Mouse (Mus musculus) kidney, adult 9 months (tissue): ENCODE results near the gene Xpnpep1.

Experiments used
- DNase-seq: peaks from one replicate; pipeline ENCODE4 v3.0.0; 2022

Gene Xpnpep1

DNA sequence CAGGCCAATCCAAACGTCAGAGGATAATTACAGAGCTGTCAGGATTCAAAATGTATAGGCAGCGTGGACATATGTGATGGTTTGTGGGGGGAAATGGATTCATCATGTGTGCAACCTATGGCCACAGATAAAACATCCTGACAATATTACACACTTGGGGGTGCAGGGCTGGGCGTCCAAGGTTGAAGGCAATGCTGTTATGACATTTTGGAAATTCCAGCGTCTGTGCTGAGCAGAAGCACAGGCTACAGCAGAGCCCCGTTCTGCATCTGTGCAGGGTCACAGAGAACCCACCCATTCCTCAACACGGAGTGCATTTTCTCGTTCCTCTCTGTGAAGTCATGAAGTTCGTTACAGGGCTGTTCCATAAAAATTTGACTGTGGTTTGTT, 25.0 kb upstream of the Xpnpep1 start:
- no peak for DNase-seq

DNA sequence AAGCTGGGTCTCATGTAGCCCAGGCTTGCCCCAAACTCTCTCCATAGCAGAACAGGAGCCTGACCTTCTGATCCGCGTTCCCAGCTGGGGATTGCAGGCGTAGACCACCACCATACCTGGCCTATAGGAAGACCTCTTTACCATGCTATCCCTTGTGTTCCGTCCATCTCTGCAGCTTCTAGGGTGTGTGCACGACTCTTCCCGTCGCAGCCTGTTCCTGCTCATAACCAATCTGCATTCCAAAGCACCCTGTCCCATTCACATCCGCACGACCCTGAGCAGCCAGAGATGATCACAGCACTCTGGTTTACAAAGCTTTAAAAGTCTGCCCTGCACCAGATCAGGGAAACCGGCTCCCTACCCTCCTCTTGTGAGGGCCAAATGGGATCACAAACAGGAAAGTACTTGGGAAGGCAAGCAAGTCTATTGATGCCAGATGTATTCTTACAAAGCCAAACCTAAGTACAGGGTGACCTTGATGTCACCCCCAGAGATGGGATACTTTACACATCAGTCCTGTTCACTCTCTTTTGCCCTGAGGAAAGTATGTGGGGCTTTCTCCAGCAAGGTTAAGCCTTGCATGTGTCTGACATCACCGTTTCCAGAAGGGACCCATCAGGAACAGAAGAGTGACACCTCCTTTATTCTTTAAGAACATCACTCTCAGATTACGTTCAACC, 24.4 kb upstream of the Xpnpep1 start:
- no peak for DNase-seq

DNA sequence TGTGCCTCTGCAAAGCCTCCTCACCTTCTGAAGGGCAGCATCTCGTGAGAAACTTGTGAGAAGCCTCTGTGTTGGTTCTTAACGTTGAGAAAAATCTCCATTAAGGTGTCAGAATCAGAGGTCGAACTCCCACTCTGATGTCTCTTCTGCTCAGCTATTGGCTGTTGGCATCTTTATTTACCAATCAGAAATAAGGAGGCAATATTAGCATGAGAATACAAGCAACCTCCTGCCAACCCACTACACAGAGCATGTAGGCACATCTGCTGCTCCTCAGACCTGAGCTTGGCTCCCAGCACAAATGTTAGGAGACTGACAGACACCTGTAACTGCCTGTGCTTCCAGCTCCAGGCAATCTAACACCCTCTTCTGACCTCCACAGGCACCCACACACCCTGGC, 22.0 kb upstream of the Xpnpep1 start:
- no peak for DNase-seq

DNA sequence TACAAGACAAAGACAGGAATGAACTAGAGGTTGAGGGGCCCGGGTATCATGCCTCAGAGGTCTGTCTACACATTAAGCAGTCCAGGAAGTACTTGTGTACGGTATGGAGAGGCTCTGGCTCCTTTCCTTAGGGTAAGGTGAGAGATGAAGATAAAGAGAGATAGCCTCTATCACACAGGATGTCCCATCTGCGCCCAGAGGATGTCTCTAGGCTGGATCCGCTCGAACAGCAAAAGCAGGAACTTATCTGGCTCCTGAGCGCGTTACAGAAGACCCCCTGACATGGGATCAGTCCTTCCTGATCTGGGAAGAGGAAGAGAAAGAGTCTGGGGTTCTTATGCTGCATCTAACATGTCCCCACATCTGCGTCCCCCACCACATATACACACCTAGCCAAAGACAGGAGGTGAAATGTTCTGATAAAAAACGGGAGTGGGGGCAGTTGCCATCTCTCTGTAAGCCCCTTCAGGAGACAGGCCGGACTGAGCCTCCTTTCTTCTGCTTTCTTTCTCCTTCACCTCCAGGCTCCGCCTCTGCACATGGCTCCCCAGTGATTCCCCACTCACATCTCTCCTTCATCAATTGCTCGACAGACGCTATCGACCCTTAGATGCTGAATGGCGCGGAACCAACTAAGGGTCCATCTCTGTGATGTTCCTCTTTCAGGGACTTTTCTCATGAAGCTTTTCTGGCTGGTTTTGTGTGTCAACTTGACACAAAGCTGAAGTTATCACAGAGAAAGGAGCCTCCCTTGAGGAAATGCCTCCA, 19.5 kb upstream of the Xpnpep1 start:
- no peak for DNase-seq

DNA sequence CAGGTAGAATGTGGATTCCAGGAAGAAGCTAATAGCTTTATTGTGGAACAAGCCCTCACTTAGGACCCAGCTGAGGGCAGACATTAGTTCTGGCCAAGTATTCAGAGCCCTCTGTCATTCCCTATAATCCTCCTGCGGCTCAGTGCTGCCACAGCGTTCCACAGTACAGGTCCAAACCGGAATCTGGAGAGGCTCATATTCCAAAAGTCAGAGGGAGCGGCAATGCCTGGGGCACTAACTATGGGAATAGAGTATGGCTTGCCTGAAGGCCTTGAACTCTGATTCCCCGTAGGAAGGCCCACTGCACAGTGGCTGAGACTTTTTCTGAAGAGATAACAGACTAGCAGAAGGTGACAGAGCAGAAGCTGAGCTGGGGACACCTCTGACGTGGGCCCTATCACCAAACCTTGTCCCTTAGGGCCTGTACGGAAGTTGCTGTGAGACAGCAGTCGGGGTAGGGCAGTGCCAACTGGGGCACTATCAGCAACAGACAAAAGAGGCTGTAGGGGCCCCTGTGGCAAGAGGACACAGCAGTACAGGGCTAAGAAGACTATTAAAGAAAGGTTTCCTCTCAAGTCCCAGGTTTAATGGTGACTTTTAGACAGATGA, 18.8 kb upstream of the Xpnpep1 start:
- DNase-seq, result no peak

DNA sequence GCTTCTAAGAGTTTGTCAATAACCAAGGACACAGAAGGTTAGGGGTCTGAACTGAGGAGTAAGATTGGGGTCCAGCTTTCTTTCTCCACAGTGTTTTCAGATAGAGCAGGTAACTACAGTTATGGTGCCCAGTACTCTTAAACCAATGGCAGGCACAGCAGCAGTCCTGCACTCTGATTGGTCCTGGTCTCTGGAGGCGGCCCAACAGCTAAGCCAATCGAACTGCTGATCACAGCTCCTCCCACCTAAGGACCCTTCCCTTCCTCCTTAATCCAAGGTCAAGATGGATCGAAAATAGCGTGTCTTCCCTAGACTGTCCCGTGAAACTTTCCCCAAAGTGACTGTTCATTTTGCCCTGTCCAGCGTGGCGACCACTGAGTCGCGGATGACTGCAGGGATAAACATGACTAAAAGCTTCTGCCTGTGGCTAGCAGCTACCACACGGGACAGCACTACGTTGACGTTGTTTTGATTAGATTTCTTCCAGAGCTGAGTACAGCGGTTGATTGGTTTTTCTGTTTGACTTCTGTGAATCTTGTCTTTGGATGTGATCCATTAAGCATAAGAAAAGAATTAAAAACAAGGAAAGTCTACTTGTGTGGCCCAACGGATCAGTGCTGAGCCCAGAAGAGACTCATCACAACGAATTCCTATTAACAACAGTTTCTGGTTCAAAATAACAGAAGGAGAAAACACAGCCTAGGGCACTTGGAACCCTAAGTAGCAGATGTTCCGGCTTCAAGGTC, 18.1 kb upstream of the Xpnpep1 start:
- DNase-seq, result no peak

DNA sequence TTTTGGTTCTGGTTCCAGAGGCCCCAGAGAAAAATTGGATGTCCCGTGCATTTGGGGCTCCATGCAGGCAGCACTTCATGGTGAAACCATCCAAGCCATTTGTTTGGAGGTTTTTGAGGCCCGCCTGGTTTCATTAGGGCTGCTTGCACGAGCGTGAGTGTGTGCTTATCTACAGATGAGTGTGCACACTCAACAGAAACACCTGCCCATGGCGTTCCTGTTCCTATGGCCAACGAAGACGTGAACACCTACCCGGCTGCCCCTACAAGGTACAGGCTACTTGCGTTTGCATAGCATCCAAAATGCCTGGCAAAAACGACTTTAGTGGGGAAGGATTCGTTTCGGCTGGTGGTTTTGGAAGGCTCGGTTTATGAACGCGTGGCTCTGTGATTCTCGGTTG, 13.3 kb upstream of the Xpnpep1 start:
- DNase-seq, result no peak

DNA sequence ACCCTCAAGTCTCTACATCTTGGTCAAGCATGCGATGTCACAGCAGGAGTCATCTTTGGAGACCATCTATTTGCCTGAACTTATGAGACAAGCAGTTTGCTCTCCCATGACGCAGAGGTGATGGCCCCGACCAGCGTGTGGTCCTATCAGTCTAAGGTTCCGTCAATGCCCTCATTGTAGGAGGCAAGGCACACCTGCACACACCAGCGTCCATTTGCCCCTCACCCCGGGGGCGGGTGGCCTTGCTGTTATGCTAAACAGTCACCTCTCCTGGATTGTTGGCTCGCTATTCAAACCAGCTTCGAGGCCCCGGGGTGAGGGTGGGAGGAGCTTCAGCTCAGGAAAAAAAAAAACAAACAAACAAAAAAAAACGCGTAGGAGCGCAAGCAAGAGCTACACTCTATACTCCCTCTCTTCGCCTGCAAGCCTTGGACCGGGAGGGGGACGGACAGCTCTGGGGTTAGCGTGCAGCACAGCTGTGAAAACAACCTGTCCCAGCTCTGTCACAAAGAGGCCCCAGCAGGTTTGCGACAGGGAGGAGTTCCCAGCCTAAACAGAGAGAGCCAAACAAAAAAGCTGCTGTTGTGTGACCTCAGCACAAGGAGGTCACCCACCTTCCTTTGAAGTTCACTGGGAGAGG, 12.1 kb upstream of the Xpnpep1 start:
- peak; percentile 30 for DNase-seq

DNA sequence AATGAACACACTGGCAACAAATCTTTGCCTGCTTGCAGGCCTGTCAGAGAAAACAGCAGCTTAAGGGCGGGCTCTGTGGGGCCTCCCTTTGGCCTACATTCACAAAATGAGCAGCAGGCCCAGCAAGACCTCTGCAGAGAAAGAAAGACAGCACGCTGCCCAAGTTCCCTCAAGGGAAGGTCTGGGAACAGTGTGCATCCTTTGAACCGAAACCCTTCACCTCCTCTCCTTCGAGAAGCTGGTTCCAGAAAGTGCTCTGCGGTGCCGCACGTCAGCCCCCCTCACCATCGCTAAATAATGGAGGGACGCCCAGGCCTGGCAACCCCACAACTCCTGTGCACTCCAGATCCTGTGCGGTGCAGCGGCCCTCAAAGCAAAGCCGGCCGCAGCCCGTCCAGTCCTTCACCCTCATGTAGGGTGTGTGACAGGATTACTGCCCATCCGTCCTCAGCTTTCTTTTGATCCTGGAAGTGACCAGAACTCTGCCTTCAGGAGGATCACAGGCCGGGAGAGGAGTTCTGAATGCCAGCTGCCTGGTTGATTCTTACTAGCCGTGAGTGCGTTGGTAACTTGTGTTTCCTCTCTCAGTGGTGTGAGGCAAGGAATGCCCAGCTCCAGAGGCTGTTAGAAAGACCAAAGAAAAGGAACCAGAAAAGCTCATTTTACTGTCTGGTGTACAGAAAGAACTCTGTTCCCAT, 11.4 kb upstream of the Xpnpep1 start:
- DNase-seq, result no peak

DNA sequence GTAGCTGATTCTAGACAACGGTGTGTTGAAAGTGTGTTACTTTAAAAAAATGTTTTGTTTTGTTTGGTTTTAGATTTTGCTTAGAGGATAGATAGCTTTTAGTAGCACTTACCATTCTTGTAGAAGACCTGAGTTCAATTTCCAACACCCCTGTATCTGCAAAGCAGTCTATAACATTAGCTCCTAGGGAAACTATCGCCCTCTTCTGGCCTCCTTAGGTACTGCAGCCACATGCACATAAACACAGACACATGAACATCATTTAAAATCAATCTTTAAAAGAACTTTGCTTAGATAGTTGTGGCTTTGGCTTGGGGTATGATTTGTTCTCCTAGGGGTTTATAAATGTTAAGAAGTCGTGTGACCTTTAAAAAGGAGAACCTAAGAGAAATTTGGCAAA, 10.1 kb upstream of the Xpnpep1 start:
- no peak for DNase-seq

DNA sequence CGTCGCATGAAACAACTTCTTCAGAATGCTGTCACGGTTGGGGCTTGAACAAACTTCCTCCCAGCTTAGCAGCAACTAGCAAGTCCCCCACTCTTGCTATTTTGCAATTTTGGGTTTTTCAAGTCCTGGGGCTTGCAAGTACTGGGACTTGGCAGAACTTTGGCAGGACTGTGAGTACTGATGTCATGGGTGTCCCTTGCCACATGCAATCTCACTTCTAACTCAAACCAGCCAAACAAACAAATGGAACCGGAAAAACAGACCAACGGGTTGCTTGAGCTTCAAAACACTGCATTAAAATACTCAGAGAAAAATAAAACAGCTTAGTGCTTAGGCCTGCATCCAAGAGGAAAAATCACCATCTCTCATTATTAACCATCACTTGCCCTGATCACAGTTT, 7.2 kb upstream of the Xpnpep1 start:
- no peak for DNase-seq

DNA sequence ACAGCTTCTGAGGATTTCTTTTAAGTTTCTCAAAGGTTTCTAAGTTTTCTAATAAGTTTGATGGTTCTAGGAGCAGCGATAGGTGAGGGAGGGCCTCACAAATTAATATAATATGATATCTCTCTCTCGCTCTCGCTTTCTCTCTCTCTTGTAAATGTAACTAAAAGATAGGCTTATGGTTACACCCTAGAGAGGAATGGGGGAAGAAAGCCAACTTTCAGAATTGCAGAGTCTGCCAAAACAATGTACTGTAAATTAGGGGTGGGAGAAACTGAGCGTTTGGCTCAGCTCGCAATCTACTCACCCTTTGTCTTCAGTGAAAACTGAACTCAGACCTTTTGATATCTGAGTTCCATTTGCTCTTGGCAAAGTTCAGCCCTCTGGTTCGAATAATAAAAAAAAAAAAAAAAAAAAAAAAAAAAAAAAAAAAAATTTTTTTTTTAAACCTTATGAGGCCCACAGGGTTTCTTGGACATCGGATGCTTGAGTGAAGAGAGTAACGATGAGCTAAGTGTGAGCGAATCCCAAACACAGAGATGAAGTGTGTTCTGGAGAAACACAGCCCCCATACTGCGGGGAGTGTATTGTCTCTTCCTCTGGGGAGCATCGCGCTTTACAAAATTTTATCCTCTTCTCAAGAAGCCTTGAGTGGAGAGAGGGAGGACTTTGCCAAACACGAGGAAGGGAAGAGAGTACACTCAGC, 3.6 kb upstream of the Xpnpep1 start:
- no peak for DNase-seq

DNA sequence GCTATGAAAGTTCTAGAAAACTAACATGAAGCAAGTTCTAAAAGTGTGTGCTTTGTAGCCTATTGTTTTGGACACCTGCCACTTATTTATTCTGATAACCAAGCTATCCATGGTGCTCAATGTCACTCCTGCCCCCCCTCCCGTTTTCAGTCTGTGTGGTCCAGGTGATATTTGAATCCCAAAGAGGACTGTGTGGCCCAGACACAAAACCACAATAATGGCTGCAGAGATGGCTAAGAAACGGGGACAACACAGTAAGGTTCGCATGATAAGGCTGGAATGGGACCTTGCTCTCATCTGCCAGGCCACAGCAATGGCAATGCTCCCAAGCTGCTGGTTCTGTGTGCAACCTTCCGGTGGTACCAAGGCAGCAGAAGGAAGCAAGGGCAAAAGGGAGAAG, 1.6 kb upstream of the Xpnpep1 start:
- DNase-seq, result no peak

DNA sequence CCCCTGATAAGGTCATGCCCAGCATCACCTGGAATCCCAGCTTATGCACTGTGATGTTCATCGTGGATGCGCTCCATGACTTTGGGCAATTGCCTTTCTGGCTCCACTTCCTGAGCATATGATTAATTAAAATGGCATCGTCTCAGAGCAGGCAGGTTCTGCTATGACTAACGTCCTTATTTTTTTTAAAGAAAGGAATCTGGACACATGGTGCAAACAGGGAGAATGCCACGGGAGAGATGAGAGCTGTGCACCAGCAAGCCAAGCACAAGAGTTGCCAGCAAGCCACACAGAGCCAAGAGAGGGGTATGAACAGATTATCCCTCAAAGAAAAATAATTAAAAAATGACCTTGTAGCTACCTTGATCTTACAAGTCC, 1.1 kb upstream of the Xpnpep1 start:
- DNase-seq, result no peak

DNA sequence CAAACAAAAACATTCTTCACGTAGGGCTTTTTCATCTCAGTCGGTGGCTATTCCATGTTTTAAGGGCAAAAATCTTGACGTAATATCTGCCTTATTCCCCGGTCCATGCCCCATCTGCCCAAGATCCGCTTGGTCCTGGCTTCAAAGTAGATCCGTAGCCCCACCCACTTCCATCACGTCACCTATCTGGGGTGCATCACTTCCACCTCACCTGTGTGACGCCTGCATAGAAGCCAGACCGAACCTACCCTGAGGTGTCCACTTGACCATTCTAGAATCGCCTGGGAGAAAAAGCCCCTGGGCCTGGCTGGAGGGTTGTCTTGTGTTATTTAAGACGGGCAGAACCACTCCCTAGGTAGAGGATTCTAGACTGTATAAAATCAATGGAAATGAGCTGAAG, 924 bp downstream of the Xpnpep1 start:
- DNase-seq, result peak; percentile 58

DNA sequence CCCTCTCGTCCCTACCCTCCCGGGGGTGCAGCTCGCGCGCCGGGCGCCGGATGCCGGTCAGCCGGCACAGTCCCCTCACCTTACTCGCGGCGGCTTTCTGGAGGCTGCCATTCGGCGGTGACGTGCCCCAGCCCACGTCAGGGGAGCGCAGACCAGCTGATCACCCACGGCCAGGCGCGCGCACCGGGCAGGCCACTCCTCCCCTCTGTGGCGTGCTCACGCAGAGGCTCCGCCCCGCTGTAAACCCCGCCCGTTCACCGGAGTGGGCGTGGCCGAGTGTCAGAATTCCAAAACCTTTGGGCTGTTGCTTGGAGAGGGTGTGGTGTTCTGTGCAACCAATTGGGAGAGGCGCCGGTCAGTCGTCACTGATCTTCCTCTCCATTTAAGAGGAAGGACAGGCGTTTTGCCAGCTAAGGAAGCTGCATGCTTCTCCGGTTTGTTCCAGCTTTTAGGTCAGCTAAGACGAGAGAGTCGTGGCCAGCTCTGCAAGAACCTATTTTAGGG, 1.5 kb downstream of the Xpnpep1 start:
- peak; percentile 100 for DNase-seq

DNA sequence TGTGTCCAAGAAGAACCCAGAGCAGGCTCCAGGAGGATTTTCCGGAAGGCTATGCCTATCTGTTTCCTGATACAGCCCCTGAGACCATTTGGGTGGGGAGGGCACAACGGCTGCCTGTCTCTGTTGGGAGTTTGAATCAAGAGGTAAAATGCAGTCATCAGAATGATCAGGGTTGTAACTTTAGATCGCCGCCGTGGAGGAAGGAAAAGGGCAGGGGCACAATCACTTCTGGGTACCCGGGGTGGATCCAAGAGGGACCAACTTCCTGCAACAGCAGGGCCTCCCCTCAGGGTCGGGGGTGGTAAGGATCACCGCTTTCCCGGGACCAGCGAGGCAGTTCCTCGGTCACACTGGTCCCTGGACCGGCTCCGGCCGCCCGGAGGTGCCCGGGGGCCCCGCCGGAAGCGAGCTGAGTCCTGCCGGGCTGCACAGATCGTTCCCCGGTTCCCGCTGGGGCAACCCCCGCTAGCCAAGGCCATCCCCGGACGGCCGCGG, 2.0 kb downstream of the Xpnpep1 start:
- DNase-seq, result no peak

DNA sequence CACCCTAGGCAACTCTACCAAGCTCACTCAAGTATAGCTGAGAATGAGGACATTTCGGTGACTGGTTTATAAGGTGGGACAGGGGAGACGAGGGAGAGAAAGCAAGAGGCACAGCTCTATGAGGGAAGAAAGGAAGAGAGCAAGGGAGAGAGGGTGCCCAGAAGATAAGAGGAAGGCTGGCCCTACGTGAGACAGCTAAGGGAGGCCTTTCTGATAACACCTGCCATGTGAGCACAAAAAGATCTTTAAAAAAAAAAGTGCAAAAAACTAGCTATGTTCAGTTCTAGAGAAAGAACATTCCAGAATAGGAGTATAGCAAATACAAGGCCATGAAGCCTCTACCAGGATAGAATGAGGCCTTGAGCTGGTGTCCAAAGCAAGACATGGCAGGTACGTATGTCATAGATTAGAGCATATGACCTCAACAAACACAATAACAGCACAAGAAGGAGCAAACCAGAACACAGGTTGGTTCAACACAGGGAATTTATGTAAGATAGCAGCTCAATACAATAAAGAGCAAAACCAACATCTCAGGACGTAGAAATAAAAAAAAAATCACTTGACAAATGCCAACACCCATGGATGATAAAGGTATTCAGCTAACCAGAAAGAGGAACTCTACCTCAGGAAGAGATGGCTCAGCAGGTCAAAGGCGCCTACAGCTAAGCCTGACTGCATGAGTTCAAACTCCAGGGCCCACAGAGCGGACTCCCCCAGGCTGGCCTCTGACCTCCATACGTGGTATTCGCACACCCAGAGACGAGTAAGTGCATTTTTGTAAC, 6.7 kb downstream of the Xpnpep1 start:
- DNase-seq, result peak; percentile 65

DNA sequence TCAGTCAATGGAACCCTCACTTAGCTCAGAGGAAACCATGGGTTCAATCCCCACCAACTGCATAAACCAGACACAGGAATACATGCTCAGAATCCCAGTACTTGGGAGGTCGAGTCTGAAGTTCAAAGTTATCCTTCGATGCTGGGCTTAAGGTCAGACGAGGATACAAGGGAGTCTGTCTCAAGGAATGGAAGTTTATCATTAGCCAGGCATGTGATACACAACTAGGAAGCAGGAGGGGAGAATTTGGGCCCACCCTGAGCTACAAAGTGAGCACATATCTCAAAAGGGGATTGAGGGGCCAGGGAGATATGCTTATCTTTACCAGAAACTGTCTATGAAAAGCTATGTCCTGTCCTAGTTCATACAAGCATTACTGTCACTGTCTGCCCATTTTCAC, 7.4 kb downstream of the Xpnpep1 start:
- DNase-seq, result peak; percentile 92

DNA sequence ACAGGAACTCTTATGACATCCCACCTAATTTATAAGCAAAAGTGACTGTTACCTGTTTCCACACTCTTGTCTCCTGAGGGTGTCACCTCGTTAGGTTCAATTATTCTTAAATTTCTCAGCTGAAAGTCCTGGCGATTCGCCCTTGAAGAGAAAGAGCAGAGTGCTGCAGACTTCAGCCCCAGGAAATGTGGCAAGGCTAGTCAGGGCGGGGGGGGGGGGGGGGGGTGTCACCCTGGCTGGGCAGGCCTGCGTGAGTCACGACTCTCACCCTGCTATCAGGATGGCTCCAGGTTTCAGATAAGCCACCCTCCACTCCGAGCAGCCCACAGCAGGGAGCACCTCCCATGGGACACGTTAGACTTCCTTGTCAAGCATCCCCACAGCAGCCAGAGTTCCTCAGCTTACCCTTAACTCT, 8.1 kb downstream of the Xpnpep1 start:
- peak; percentile 61 for DNase-seq

DNA sequence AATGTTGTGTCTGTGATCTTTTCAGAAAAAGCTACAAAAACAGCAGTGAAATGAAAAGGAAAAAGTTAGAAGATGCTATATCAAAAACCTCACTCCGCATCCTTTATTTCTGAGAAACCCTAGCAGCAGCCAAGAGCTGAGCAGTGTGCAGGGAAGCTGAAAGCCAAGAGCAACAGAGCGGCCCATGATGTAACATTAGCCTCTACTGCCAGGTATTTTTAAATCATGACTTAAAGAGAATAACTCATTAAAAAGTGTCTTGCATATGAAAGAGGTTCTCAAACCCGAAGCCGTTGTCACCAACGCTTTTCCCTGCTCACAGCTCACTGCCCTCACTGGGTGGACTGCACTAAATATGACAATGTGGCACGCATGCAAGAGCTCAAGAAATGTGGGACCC, 9.7 kb downstream of the Xpnpep1 start:
- DNase-seq, result peak; percentile 43
